Mouse (Mus musculus) CH12.LX (cell line): Measurements from ENCODE around the gene Tnc. TPM values are rescaled to one million over a fixed set of nuclear protein-coding genes. Genes with fewer than 3 reads are reported as not detected.

Experiments
- DNase-seq: peaks from one replicate; pipeline ENCODE4 v3.0.0-alpha.2; 2013; ENCODE audit errors: extremely low read depth
- H3K27ac ChIP-seq: 2 replicates; pipeline ENCODE4 v1.5.1; 2012; ENCODE audit warnings: low read depth, mild to moderate bottlenecking, control low read depth, moderate library complexity; ENCODE audit not compliant: insufficient read depth
- H3K27me3 ChIP-seq: replicated peaks from 2 replicates; pipeline ENCODE3; 2012; ENCODE audit warnings: inconsistent platforms
- H3K36me3 ChIP-seq, 2 experiments: replicated peaks in 1 of 2; 2 replicates each; pipeline versions ENCODE3 to v1.6.1; 2012; ENCODE audit warnings: inconsistent platforms in 1 of 2, low read length in 1 of 2, mild to moderate bottlenecking in 1 of 2, mixed read lengths in 1 of 2, moderate library complexity in 1 of 2; ENCODE audit not compliant: control insufficient read depth in 1 of 2, insufficient read depth in 1 of 2
- H3K4me1 ChIP-seq, 2 experiments: 2 replicates each; pipeline ENCODE4 v1.6.1; 2012; ENCODE audit warnings: inconsistent platforms in 1 of 2, moderate library complexity in 1 of 2; ENCODE audit not compliant: insufficient read depth in 2 of 2, control insufficient read depth in 1 of 2
- H3K4me2 ChIP-seq: 2 replicates; pipeline ENCODE4 v1.6.1; 2012; ENCODE audit warnings: low read depth, mild to moderate bottlenecking, control low read depth; ENCODE audit not compliant: poor library complexity, insufficient read depth, severe bottlenecking
- H3K4me3 ChIP-seq, 3 experiments: fragments of 150-350 bp in 1 of 3; sonication (generic) in 1 of 3; replicated peaks in 1 of 3; 2 replicates each; pipeline versions ENCODE3 to v1.5.1; 2011 to 2012; ENCODE audit warnings: low read depth in 2 of 3, low read length in 2 of 3, mild to moderate bottlenecking in 2 of 3, moderate library complexity in 2 of 3, control low read depth in 1 of 3, improper control_type of control experiment in 1 of 3, inconsistent platforms in 1 of 3, mixed read lengths in 1 of 3; ENCODE audit not compliant: poor library complexity in 1 of 3
- H3K79me2 ChIP-seq: replicated peaks from 2 replicates; pipeline ENCODE4 v1.6.1; 2012; ENCODE audit warnings: mild to moderate bottlenecking, moderate library complexity; ENCODE audit not compliant: control insufficient read depth, poor library complexity, insufficient read depth, severe bottlenecking; ENCODE audit errors: extremely low read depth
- H3K9ac ChIP-seq: 2 replicates; pipeline ENCODE4 v1.6.1; 2012; ENCODE audit warnings: low read depth, mild to moderate bottlenecking, control low read depth, moderate library complexity; ENCODE audit not compliant: insufficient read depth
- H3K9me3 ChIP-seq: replicated peaks from 2 replicates; pipeline ENCODE3; 2012; ENCODE audit warnings: low read length, inconsistent platforms, mixed read lengths
- E2F4 ChIP-seq: IDR thresholded peaks from 2 replicates; pipeline ENCODE4 v1.6.1; 2011; ENCODE audit warnings: low read depth, low read length, improper control_type of control experiment; ENCODE audit not compliant: insufficient replicate concordance
- ELF1 ChIP-seq: IDR thresholded peaks from 2 replicates; pipeline ENCODE4 v1.6.1; 2014; ENCODE audit warnings: low read depth, mild to moderate bottlenecking, inconsistent platforms, low read length, improper control_type of control experiment
- EP300 ChIP-seq: IDR thresholded peaks from 2 replicates; pipeline ENCODE4 v1.6.1; 2011; ENCODE audit warnings: low read length, improper control_type of control experiment
- IRF4 ChIP-seq: IDR thresholded peaks from 2 replicates; pipeline ENCODE4 v1.6.1; 2014; ENCODE audit warnings: low read depth, mild to moderate bottlenecking, inconsistent platforms, low read length, improper control_type of control experiment
- JUN ChIP-seq: IDR thresholded peaks from 2 replicates; pipeline ENCODE4 v1.6.1; 2011; ENCODE audit warnings: low read depth, mild to moderate bottlenecking, low read length, improper control_type of control experiment, moderate library complexity; ENCODE audit not compliant: insufficient read depth
- JUND ChIP-seq: conservative IDR thresholded peaks from 2 replicates; pipeline ENCODE4 v1.6.1; 2011; ENCODE audit warnings: low read depth, low read length, improper control_type of control experiment
- KAT2A ChIP-seq: IDR thresholded peaks from 2 replicates; pipeline ENCODE4 v1.6.1; 2012; ENCODE audit warnings: low read length, improper control_type of control experiment, inconsistent platforms; ENCODE audit not compliant: insufficient replicate concordance
- MAFK ChIP-seq: IDR thresholded peaks from 2 replicates; pipeline ENCODE4 v1.6.1; 2011; ENCODE audit warnings: low read length, improper control_type of control experiment; ENCODE audit not compliant: insufficient replicate concordance
- MAX ChIP-seq: IDR thresholded peaks from 2 replicates; pipeline ENCODE4 v1.6.1; 2011; ENCODE audit warnings: low read length, improper control_type of control experiment
- MAZ ChIP-seq: IDR thresholded peaks from 2 replicates; pipeline ENCODE4 v1.6.1; 2012; ENCODE audit warnings: low read depth, mild to moderate bottlenecking, inconsistent platforms, low read length, improper control_type of control experiment, moderate library complexity
- MEF2A ChIP-seq: IDR thresholded peaks from 2 replicates; pipeline ENCODE4 v1.6.1; 2014; ENCODE audit warnings: low read depth, mild to moderate bottlenecking, inconsistent platforms, low read length, improper control_type of control experiment, borderline replicate concordance
- MXI1 ChIP-seq: IDR thresholded peaks from 2 replicates; pipeline ENCODE4 v1.6.1; 2011; ENCODE audit warnings: mild to moderate bottlenecking, low read depth, low read length, improper control_type of control experiment
- MYC ChIP-seq: IDR thresholded peaks from 2 replicates; pipeline ENCODE4 v1.6.1; 2011; ENCODE audit warnings: low read depth, mild to moderate bottlenecking, improper control_type of control experiment, low read length
- NELFE ChIP-seq: IDR thresholded peaks from 2 replicates; pipeline ENCODE4 v1.6.1; 2011; ENCODE audit warnings: low read depth, low read length, improper control_type of control experiment
- NRF1 ChIP-seq: IDR thresholded peaks from 2 replicates; pipeline ENCODE4 v1.6.1; 2014; ENCODE audit warnings: low read depth, mild to moderate bottlenecking, inconsistent platforms, low read length, improper control_type of control experiment, moderate library complexity
- POLR2AphosphoS2 ChIP-seq: IDR thresholded peaks from 2 replicates; pipeline ENCODE4 v1.6.1; 2011; ENCODE audit warnings: low read depth, low read length, improper control_type of control experiment
- RCOR1 ChIP-seq: conservative IDR thresholded peaks from 2 replicates; pipeline ENCODE4 v1.6.1; 2012; ENCODE audit warnings: low read depth, mild to moderate bottlenecking, inconsistent platforms, low read length, improper control_type of control experiment
- UBTF ChIP-seq: IDR thresholded peaks from 2 replicates; pipeline ENCODE4 v1.6.1; 2012; ENCODE audit warnings: low read depth, mild to moderate bottlenecking, inconsistent platforms, low read length, improper control_type of control experiment, moderate library complexity
- ZC3H11A ChIP-seq: IDR thresholded peaks from 2 replicates; pipeline ENCODE4 v1.6.1; 2012; ENCODE audit warnings: low read depth, mild to moderate bottlenecking, inconsistent platforms, low read length, improper control_type of control experiment
- ZMIZ1 ChIP-seq: IDR thresholded peaks from 2 replicates; pipeline ENCODE4 v1.6.1; 2012; ENCODE audit warnings: low read depth, mild to moderate bottlenecking, inconsistent platforms, low read length, improper control_type of control experiment
- dilution Hi-C: fragments of 300-500 bp; cut with MboI; formaldehyde crosslinking; loops from 2 replicates; pipeline ENCODE4 v1.14.3; 2020; ENCODE audit warnings: low sequenced_read_pairs; ENCODE audit not compliant: extremely low pct_unique_long_range_greater_than_20kb, extremely low pct_ligation_motif_present
- in situ Hi-C: fragments of 300-500 bp; cut with MboI; formaldehyde crosslinking; loops from 3 replicates; pipeline ENCODE4 v1.14.3; 2019; ENCODE audit warnings: low sequenced_read_pairs, low pct_ligation_motif_present, low pct_unique_long_range_greater_than_20kb, mixed read lengths
- polyA plus RNA-seq: library from polyadenylated mRNA; unstranded; fragments of >175 nt; gene quantifications from 2 replicates; pipeline ENCODE4 v1.2.1, GENCODE M21; 2012; ENCODE audit warnings: low read depth; ENCODE audit not compliant: insufficient read length
- total RNA-seq, 2 experiments: library from RNA; depleted of rRNA; stranded (reverse); fragments of 300-350 nt in 1 of 2; fragments of >200 nt in 1 of 2; gene quantifications; 2 replicates each; pipeline ENCODE4 v1.2.3; 2012 to 2014

Tnc gene
- total and polyA plus RNA-seq, 3 experiments, result 0.13 to 1.2 TPM; not detected in 1

- TF ChIP-seq MXI1, result 0 out of 2 replicates have a peak, but pooled peaks have one; percentile 19
- TF ChIP-seq JUND, result no peak
- 0 out of 2 replicates have a peak, but pooled peaks have one; percentile 17 for TF ChIP-seq ELF1
- TF ChIP-seq MAX, result no peak
- TF ChIP-seq EP300, result peak; percentile 59; the same call in 1 of the 2 replicates
- no peak for TF ChIP-seq MAFK
- no peak for TF ChIP-seq UBTF
- no peak for TF ChIP-seq KAT2A
- TF ChIP-seq JUN, result 0 out of 2 replicates have a peak, but pooled peaks have one; percentile 1
- TF ChIP-seq ZMIZ1, result no peak
- TF ChIP-seq NRF1, result no peak
- no peak for TF ChIP-seq MYC
- no peak for TF ChIP-seq RCOR1
- TF ChIP-seq NELFE, result no peak
- peak; percentile 90 for TF ChIP-seq MEF2A
- peak; percentile 65; the same call in 1 of the 2 replicates for TF ChIP-seq IRF4
- 0 out of 2 replicates have a peak, but pooled peaks have one; percentile 77 for TF ChIP-seq MAZ
- no peak for TF ChIP-seq E2F4
- no peak for TF ChIP-seq ZC3H11A
Measured at GRCm38 (mm10) chr4:63939428-63939827, 107.4 kb downstream of the Tnc start (continued).

- peaks cover 36 to 66% of the 10 kb centered on the region in 2 experiments for H3K36me3 ChIP-seq
- TF ChIP-seq MEF2A, result peak; percentile 28; the same call in 1 of the 2 replicates
- TF ChIP-seq POLR2AphosphoS2, result no peak
- peak; percentile 13; the same call in 1 of the 2 replicates for TF ChIP-seq EP300
- TF ChIP-seq, all 38 proteins: peak for 2
- Histone ChIP-seq H3K79me2 (peaks cover 52% of the 10 kb centered on the region), H3K27me3 (no peaks in the 10 kb centered on the region), H3K9me3 (no peaks in the 10 kb centered on the region), H3K9ac (peak overlapping the region; percentile 79), H3K4me3 (no peak overlapping the region), H3K27ac (peak overlapping the region; percentile 99), H3K4me2 (peak overlapping the region; percentile 80), H3K4me1 (peaks cover 42 to 58% of the 10 kb centered on the region in 2 experiments)
- in situ Hi-C loops, result loop anchor here (10.0 to 25.0 kb wide), 2 partner anchors 191 to 524 kb away; partner anchors contain the start of genes Akna and Tnfsf15
- DNase-seq, result peak; percentile 72
- dilution Hi-C loops, result no loop called here
Measured at GRCm38 (mm10) chr4:63935960-63936359, 110.9 kb downstream of the Tnc start.
